Mouse (Mus musculus) embryonic facial prominence, embryonic 14.5 days (tissue): Measurements from ENCODE around the gene Uhrf1bp1l. TPM values are rescaled to one million over a fixed set of nuclear protein-coding genes. Genes with fewer than 3 reads are reported as not detected.
A peak's percentile ranks its signal among the peaks of the same experiment; 100 is the strongest.

Source experiments
- ATAC-seq: fragments of 200-750 bp; cut with Nextera tagmentation; 2 replicates; pipeline ENCODE4 v1.8.0; 2017; ENCODE audit warnings: low read depth, moderate number of reproducible peaks, moderate TSS enrichment
- DNase-seq: peaks from one replicate; pipeline ENCODE4 v3.0.0-alpha.2; 2015; ENCODE audit warnings: low spot score
- H3K27ac ChIP-seq: fragments of 300-500 bp; sonication (generic); replicated peaks from 2 replicates; pipeline ENCODE4 v1.5.1; 2014; ENCODE audit warnings: low read depth, mild to moderate bottlenecking, low read length, moderate library complexity
- H3K27me3 ChIP-seq: fragments of 300-500 bp; sonication (generic); replicated peaks from 2 replicates; pipeline ENCODE4 v1.6.1; 2014; ENCODE audit warnings: low read length; ENCODE audit not compliant: control insufficient read depth, insufficient read depth
- H3K36me3 ChIP-seq: fragments of 300-500 bp; sonication (generic); 2 replicates; pipeline ENCODE4 v1.6.1; 2014; ENCODE audit warnings: low read length, mixed read lengths; ENCODE audit not compliant: control insufficient read depth, insufficient read depth
- H3K4me1 ChIP-seq: fragments of 300-500 bp; sonication (generic); 2 replicates; pipeline ENCODE4 v1.6.1; 2014; ENCODE audit warnings: antibody characterized with exemption, low read length; ENCODE audit not compliant: control insufficient read depth, insufficient read depth
- H3K4me2 ChIP-seq: fragments of 300-500 bp; sonication (generic); 2 replicates; pipeline ENCODE4 v1.6.1; 2014; ENCODE audit warnings: low read depth, mild to moderate bottlenecking, low read length, moderate library complexity, mixed read lengths
- H3K4me3 ChIP-seq: fragments of 300-500 bp; sonication (generic); 2 replicates; pipeline ENCODE4 v1.5.1; 2014; ENCODE audit warnings: low read depth, mild to moderate bottlenecking, low read length
- H3K9ac ChIP-seq: fragments of 300-500 bp; sonication (generic); 2 replicates; pipeline ENCODE4 v1.6.1; 2014; ENCODE audit warnings: low read depth, mild to moderate bottlenecking, low read length, moderate library complexity, mixed read lengths
- H3K9me3 ChIP-seq: fragments of 300-500 bp; sonication (generic); 2 replicates; pipeline ENCODE4 v1.6.1; 2016; ENCODE audit warnings: low read length; ENCODE audit not compliant: control insufficient read depth
- WGBS: fragments of 180-500 bp; shearing (Covaris S2); extraction: QIAGEN DNeasy Blood & Tissue Kit; methylation state at CpG from one replicate; pipeline ENCODE4 v1.1.7; 2014; 5-methylcytosine and 5-hydroxymethylcytosine counted together
- polyA plus RNA-seq: library from polyadenylated mRNA; unstranded; fragments of >200 nt; fragmentation: Nextera tagmentation; extraction: Ambion mirVana; gene quantifications from 2 replicates; pipeline ENCODE4 v1.2.1, GENCODE M21; 2014

The Uhrf1bp1l gene
- polyA plus RNA-seq, 1 experiment from 2014 or later: 19.6 TPM

DNA sequence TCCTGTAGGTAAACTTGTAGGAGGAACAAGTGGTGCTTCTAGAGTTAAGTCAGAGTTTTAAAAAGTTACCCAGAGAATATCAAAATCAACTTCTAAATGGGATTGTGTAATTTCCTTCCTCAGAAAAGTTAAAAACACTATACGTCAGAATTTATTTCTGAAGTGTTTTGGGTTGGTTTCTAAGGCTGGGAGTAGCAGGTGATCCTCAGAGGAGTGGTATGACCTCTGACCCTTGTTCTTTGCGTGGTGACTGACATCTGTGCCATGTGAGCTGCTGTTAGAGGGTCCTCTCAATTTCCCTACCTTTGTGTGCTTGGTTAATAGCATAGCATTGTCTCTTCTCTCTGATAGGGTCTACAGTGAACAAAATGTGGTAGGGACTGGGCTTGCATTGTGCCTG, 27.1 kb downstream of the Uhrf1bp1l start:
- DNase-seq: no peak

DNA sequence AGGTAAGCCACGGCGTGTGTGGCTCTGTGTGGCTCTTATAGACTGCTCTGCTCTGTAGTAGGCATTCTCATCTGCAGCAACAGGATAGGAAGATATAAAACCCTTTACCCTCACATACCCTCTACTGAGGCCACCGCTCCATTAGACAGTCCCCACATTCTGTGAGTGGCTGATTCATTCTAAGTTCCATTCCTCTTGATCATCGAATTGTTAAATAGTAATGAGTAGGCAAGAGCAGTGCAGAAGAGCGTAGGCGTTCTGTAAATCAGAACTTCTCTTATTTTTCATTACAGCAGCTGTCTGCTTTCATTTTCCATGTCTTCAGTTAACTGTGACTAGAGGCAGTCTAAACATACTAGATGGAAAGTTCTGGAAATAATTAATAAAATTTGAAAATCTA, 31.2 kb downstream of the Uhrf1bp1l start:
- 85% methylated on average over 6 of the region's 6 CpGs for WGBS

More for the DNA sequence above, 27.1 kb downstream of the Uhrf1bp1l start:
- no peak overlapping the region for H3K9ac ChIP-seq
- ATAC-seq: no peak
- H3K36me3 ChIP-seq: no peaks in the 10 kb centered on the region
- no peak overlapping the region for H3K27ac ChIP-seq
- H3K9me3 ChIP-seq: no peaks in the 10 kb centered on the region
- no peaks in the 10 kb centered on the region for H3K27me3 ChIP-seq
- 37% methylated on average over 2 of the region's 2 CpGs for WGBS
- H3K4me2 ChIP-seq: no peak overlapping the region
- H3K4me3 ChIP-seq: no peak overlapping the region
- H3K4me1 ChIP-seq: no peaks in the 10 kb centered on the region

DNA sequence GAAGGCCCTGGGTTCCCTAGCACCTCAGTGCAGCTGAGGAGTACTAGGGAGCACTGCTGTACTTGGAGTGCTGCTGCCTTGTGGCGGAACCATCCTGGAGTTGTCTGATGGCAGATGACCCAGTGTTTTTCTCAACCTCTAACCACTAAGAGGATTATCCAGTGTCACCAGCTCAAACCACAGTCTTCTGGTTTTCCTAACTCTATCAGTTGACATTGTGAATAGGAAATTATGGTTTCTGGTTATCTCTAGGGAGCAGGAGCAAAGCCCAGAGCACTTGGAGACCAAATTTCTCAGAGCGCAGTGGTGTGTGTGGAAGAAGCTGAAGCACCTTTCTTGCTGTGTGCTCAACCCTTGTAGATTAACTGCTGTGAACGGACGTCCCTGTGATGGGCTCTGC, 47.1 kb downstream of the Uhrf1bp1l start:
- Histone ChIP-seq H3K36me3 (peaks cover 13% of the 10 kb centered on the region; the same call in 1 of the 2 replicates), H3K9me3 (no peaks in the 10 kb centered on the region), H3K27ac (no peak overlapping the region), H3K4me2 (no peak overlapping the region), H3K4me3 (no peak overlapping the region), H3K27me3 (no peaks in the 10 kb centered on the region), H3K4me1 (no peaks in the 10 kb centered on the region), H3K9ac (no peak overlapping the region)
- WGBS: 93% methylated on average over 4 of the region's 4 CpGs
- DNase-seq (no peak), ATAC-seq (no peak)

More for the DNA sequence above, 31.2 kb downstream of the Uhrf1bp1l start:
- H3K4me2 ChIP-seq: no peak overlapping the region
- peaks cover 7% of the 10 kb centered on the region; the same call in 1 of the 2 replicates for H3K36me3 ChIP-seq
- H3K9ac ChIP-seq: no peak overlapping the region
- DNase-seq (no peak), ATAC-seq (no peak)
- H3K4me3 ChIP-seq: no peak overlapping the region
- no peaks in the 10 kb centered on the region for H3K27me3 ChIP-seq
- no peaks in the 10 kb centered on the region for H3K4me1 ChIP-seq
- no peaks in the 10 kb centered on the region for H3K9me3 ChIP-seq
- no peak overlapping the region for H3K27ac ChIP-seq

DNA sequence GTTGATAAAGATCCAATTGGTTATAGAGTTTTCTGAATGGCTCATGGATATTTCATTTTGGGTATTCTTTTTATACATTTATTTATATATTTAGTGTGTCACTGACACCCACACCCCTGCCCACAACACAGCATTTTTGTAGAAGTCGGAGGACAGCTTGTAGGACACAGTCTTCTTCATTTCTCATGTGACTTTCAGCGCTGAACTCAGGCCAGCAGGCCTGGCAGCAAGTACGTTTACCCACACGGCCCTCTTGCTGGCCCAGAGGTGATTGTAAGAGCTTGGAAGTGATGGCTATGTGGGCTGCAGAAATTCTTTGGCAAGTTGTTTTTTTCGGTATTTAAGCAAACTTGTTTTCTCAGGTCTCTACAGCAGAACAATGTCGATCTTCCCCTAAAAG, 49.3 kb downstream of the Uhrf1bp1l start:
- Histone ChIP-seq H3K36me3 (peaks cover 13% of the 10 kb centered on the region; the same call in 1 of the 2 replicates), H3K9me3 (no peaks in the 10 kb centered on the region), H3K27ac (no peak overlapping the region), H3K4me2 (no peak overlapping the region), H3K4me3 (no peak overlapping the region), H3K9ac (no peak overlapping the region), H3K27me3 (no peaks in the 10 kb centered on the region), H3K4me1 (no peaks in the 10 kb centered on the region)
- ATAC-seq: no peak
- no peak for DNase-seq
- WGBS: 83% methylated on average over 6 of the region's 6 CpGs

DNA sequence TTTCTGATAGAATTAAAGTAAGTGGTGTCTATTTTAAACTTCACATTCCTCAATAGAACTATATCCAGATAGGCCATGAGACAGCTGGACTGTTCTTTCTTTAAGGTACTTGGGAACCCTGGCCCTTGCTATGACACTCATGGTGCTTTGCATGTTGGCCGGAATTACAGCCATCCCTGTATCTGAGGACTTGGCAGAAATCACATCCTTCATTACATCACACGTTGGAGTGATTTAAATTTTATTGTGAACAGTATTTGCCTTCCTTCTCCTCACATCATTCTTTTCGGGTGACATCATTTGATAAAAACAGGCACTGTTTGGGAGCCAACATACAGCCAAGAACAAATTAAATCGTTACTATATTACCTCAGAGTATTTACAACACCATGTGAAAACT, 74.4 kb downstream of the Uhrf1bp1l start:
- Histone ChIP-seq H3K36me3 (peaks cover 29% of the 10 kb centered on the region), H3K4me3 (no peak overlapping the region), H3K9me3 (no peaks in the 10 kb centered on the region), H3K4me2 (no peak overlapping the region), H3K4me1 (no peaks in the 10 kb centered on the region), H3K27me3 (no peaks in the 10 kb centered on the region), H3K9ac (no peak overlapping the region), H3K27ac (no peak overlapping the region)
- 82% methylated on average over 4 of the region's 4 CpGs for WGBS
- DNase-seq (no peak), ATAC-seq (peak; percentile 30; the same call in 1 of the 2 replicates)

DNA sequence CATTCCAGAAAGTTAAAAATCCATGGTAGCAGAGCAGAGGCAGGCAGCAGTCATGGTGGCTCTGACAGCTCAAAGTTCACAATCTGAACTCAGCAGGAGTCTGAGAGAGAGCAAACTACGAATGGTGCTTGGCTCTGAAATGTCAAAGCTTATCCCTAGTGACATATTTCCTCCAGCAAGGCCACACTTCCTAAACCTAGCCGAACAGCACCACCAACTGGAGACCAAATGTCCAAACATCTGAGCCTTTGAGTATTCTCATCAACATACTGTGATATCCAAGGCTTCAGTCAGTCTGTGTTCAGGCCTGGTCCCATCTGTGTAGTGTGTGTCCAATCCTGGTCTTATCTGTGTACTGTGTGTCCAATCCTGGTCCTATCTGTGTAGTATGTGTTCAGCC, 79.1 kb downstream of the Uhrf1bp1l start:
- Histone ChIP-seq H3K4me2 (no peak overlapping the region), H3K9ac (no peak overlapping the region), H3K36me3 (no peaks in the 10 kb centered on the region), H3K27me3 (no peaks in the 10 kb centered on the region), H3K4me3 (no peak overlapping the region), H3K9me3 (no peaks in the 10 kb centered on the region), H3K4me1 (no peaks in the 10 kb centered on the region), H3K27ac (no peak overlapping the region)
- 56% methylated on average over 2 of the region's 2 CpGs for WGBS
- DNase-seq: peak; percentile 44
- no peak for ATAC-seq

DNA sequence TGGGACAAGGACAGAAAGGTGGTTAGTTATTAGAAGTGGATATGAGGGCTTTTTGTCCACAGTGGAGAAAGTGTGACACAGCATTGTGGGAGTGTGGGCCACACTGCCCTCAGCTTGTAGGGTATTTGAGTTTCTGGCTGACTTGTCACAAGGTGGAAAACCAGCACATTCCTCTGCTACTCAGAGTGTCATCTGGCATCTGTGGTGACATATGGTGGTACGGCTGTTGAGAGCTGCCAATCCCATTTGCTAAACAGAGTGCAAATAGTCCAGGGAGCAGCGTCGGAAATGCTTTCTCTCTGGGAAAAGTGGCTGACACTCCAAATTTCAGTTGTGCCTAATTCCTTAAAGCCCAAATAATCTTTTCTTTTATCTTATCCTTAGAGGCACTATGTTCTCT, 82.1 kb downstream of the Uhrf1bp1l start:
- Histone ChIP-seq H3K9ac (no peak overlapping the region), H3K4me3 (no peak overlapping the region), H3K4me1 (no peaks in the 10 kb centered on the region), H3K27me3 (no peaks in the 10 kb centered on the region), H3K4me2 (no peak overlapping the region), H3K9me3 (no peaks in the 10 kb centered on the region), H3K27ac (no peak overlapping the region), H3K36me3 (no peaks in the 10 kb centered on the region)
- 74% methylated on average over 3 of the region's 3 CpGs for WGBS
- peak; percentile 21 for DNase-seq
- peak; percentile 55; the same call in 1 of the 2 replicates for ATAC-seq

DNA sequence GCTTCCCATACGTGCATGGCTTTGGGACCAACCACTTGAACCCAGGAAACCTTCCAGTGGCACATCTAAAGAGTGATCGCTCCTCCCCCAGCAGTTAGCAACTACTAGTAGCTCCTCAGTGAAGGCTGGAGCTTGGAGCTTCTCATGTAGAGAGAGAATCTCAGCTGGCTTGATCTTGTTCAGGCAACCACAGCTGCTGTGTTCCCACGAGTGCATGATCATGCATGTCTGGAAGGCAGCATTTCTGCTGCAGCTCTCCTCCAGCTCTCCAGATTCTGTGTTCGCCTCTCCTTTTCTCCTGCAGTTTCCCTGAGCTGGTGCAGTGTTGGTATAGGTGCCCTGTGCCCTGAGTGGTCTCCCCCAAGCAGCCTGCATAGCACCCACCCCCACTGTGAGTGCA, 87.5 kb downstream of the Uhrf1bp1l start:
- WGBS: 63% methylated on average over 4 of the region's 4 CpGs
- no peaks in the 10 kb centered on the region for H3K9me3 ChIP-seq
- ATAC-seq: no peak; the same call in 1 of the 2 replicates

DNA sequence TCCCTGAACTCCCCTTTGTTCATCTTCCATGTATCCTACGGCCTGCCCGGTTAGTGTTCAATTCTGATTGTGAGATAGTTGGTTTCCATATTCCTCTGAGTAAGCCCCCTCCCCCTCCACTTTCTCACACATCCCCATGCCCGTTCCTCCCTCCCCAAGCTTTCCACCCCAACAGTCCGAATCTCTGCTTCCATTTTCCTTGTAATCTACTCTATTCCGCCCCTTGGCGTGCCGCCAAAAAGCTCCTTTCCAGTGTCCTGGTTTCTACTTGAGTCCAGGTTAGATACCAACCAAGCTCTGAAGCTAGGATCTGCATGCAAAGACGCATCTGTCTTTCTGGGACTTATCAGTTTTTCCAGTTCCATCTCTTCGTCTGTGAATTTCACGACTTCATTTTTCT, 88.4 kb downstream of the Uhrf1bp1l start:
- H3K4me1 ChIP-seq: no peaks in the 10 kb centered on the region
- no peak for DNase-seq
- no peak overlapping the region for H3K4me2 ChIP-seq
- no peaks in the 10 kb centered on the region for H3K27me3 ChIP-seq
- no peak overlapping the region for H3K9ac ChIP-seq
- ATAC-seq: no peak
- 82% methylated on average over 10 of the region's 10 CpGs for WGBS
- no peaks in the 10 kb centered on the region for H3K36me3 ChIP-seq
- no peak overlapping the region for H3K4me3 ChIP-seq
- no peak overlapping the region for H3K27ac ChIP-seq
- H3K9me3 ChIP-seq: no peaks in the 10 kb centered on the region

More for the DNA sequence above, 87.5 kb downstream of the Uhrf1bp1l start:
- no peaks in the 10 kb centered on the region for H3K36me3 ChIP-seq
- no peaks in the 10 kb centered on the region for H3K4me1 ChIP-seq
- H3K27ac ChIP-seq: no peak overlapping the region
- H3K27me3 ChIP-seq: no peaks in the 10 kb centered on the region
- no peak overlapping the region for H3K4me2 ChIP-seq
- no peak overlapping the region for H3K9ac ChIP-seq
- DNase-seq: peak; percentile 23
- no peak overlapping the region for H3K4me3 ChIP-seq
